Mouse (Mus musculus): ENCODE results near the gene Gab1. TPM values are rescaled to one million over a fixed set of nuclear protein-coding genes. Genes with fewer than 3 reads are reported as not detected.

Gene Gab1
- polyA plus RNA-seq, 1 experiment from 2014 or later, result 24.8 TPM

DNA sequence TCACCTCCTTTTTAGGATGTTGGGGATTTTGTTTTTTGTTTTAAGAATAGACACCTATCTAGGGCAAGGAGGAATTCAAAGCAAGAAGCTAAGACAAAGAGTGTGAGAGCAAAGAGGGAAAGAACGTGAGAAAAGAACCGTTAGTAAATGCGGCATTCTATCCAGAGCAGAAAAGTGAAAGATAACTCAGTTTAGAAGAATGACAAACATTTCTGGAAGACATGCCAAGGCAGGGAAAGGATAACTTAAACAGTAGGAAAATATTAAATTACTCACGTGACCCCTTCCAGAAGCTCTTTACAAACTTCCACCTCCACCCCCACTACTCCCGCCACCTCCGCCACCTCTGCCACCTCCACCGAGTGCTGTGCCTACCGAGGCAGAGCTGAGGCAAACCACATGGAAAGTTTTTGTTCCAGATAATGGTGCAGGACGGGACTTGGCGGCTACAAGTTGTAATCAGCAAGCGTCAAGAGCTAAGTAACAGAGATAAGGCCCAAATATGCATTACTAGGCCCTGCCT lies 11.5 kb downstream of the Gab1 start:
- no peaks in the 10 kb centered on the region for H3K9me3 ChIP-seq
- 10% methylated on average over 11 of the region's 11 CpGs for WGBS
- peak; percentile 88 for DNase-seq (ENCODE audit: low spot score)
- no peaks in the 10 kb centered on the region for H3K27me3 ChIP-seq (ENCODE audit: insufficient read depth, poor library complexity, severe bottlenecking)
- H3K4me1 ChIP-seq, result peaks cover 83% of the 10 kb centered on the region
- peaks cover 11% of the 10 kb centered on the region; the same call in 1 of the 2 replicates for H3K36me3 ChIP-seq
- H3K4me3 ChIP-seq, result peak overlapping the region; percentile 40
- peak overlapping the region; percentile 86 for H3K27ac ChIP-seq

DNA sequence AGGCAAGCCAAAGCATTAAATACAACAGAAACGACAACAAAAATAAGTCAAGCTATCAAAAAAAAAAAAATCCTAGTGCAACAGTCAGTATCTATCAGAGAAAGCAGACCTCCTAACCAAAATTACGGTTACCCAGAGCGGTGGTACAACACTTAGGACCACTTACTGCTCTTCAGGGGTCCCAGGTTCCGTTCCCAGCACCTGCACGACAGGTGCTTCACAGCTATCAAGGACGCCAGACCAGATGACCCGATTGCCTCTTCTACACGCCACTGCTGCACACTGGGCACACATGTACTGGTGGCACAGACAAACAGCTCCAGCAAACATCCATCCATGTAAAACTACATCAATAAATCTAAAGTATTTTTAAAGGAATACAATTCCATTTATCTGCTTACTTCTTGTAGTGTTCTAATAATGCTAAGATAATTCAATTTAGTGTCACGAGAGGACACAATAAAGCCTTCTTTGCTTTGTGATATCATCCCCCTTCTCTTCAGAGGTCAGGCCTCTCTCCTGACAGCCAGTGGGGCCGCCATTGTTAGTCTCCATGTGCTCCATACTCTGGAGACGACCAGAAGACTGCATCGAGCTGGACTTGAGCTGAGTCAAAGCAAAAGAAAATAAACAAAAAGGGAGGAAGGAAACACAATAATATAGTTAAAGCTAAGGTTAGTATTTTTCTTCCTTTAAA lies 12.2 kb downstream of the Gab1 start:
- Histone ChIP-seq H3K27ac (peak overlapping the region; percentile 86), H3K4me3 (peak overlapping the region; percentile 40), H3K9me3 (no peaks in the 10 kb centered on the region), H3K36me3 (peaks cover 11% of the 10 kb centered on the region; the same call in 1 of the 2 replicates), H3K4me1 (peaks cover 83% of the 10 kb centered on the region), H3K27me3 (ENCODE audit: insufficient read depth, poor library complexity, severe bottlenecking) (no peaks in the 10 kb centered on the region)
- no peak for DNase-seq (ENCODE audit: low spot score)
- whole genome bisulfite sequencing, result 68% methylated on average over 12 of the region's 12 CpGs

DNA sequence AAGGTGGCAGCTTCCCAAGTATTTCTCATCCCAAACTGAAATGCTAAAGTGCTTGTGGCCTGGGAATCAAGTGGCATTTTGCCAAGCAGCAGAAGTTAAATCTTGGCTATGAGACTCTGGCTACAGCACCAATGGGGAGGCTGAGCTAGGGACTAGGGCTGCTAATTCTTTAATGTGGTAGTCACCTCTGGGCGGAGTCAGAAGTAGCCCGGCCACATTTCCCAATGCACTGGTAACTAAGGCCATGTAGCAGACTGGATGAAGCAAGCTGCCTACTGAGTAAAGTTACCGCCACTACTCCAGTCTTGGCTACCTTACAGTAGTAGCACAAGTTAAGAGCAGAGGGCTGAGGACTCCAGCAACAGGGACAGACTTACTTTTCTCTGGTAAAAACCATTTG lies 12.7 kb downstream of the Gab1 start:
- Histone ChIP-seq H3K27ac (peak overlapping the region; percentile 86), H3K4me1 (peaks cover 78% of the 10 kb centered on the region), H3K36me3 (peaks cover 11% of the 10 kb centered on the region; the same call in 1 of the 2 replicates), H3K27me3 (ENCODE audit: insufficient read depth, poor library complexity, severe bottlenecking) (no peaks in the 10 kb centered on the region), H3K4me3 (peak overlapping the region; percentile 40), H3K9me3 (no peaks in the 10 kb centered on the region)
- 64% methylated on average over 3 of the region's 3 CpGs for WGBS
- no peak for DNase-seq (ENCODE audit: low spot score)

DNA sequence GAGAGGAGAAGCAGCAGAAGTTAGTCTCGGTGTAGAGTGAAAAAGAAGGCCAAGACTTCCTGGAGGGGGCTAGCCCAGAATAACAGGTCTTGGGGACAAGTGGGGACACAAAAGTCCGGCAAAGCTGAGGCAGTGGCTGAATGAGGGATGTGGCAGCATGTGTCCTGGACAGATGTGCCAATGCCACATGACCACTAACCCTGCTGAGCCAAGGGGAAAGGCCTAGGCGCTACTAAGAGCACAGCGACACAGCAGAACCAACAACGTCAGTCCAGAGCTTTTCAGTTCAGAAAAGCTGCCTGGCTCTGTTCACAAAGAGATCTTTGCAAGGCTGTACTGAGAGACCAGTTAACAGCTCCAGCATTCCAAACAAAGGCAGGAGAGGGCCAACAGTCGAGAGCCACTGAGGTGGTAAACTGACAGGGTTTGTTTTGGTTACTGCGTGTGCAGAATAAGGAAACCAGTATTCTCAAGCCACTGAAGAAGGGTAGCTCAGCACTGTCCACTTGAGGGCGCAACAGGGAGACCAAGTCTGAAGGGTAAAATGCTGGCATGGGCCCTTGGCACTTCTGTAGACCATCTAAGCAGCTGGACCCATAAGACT lies 15.0 kb downstream of the Gab1 start:
- H3K4me1 ChIP-seq, result peaks cover 66% of the 10 kb centered on the region
- peak overlapping the region; percentile 86; the same call in 1 of the 2 replicates for H3K27ac ChIP-seq
- WGBS, result 75% methylated on average over 8 of the region's 8 CpGs

DNA sequence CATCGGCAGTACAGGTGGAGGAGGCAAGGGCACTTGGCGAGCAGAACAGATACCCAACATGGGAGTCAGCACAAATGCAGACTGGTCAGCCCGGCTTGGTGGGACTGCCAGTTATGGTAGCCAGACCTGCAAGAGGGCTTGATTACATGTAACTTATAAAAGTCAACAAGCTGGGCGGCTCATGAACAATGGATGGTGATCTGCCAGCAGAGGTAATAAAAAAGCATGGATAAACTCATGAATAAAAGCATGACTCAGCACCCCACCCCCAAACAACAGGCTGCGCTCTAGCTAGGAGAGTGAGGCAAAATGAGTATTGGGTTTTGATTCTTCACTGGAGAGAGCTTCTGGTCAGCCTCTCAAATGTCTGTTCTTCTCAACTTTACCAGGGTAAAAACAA lies 16.9 kb downstream of the Gab1 start:
- H3K4me1 ChIP-seq, result peaks cover 55% of the 10 kb centered on the region
- H3K9me3 ChIP-seq, result no peaks in the 10 kb centered on the region
- no peak overlapping the region for H3K27ac ChIP-seq
- no peaks in the 10 kb centered on the region for H3K27me3 ChIP-seq (ENCODE audit: insufficient read depth, poor library complexity, severe bottlenecking)
- no peak overlapping the region for H3K4me3 ChIP-seq
- DNase-seq (ENCODE audit: low spot score), result no peak
- H3K36me3 ChIP-seq, result peaks cover 29% of the 10 kb centered on the region
- WGBS, result 83% methylated on average over 5 of the region's 5 CpGs

More for the DNA sequence above, 15.0 kb downstream of the Gab1 start:
- H3K27me3 ChIP-seq (ENCODE audit: insufficient read depth, poor library complexity, severe bottlenecking), result no peaks in the 10 kb centered on the region
- H3K36me3 ChIP-seq, result peaks cover 18% of the 10 kb centered on the region
- no peak for DNase-seq (ENCODE audit: low spot score)
- no peak overlapping the region for H3K4me3 ChIP-seq
- H3K9me3 ChIP-seq, result no peaks in the 10 kb centered on the region

DNA sequence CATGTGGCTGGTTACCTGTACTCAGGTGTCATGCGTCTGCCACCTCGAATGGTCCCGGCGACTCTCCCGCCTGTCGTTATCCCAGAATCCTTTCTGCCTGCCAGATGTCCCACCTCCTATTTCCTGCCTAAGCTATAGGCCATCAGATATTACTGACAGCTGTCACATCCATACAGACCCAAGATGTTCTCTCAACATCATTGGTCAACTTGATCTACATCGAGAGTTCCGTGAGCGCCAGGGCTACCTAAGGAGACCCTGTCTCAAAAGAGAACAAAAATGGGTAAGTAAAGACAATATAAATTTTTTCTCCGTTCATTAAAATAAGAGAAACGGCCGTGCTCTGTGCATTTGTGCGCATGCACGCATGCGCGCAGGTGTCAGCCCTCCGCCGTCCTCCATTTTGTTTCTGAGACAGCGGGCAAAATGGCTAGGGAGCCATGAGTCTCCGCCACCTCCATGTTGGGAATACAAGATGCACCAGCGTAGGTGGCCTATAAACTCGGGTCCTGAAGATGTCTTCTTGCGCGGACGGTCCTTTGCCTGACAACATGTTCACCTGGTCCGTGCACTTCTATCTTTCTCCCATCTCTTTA lies 21.0 kb downstream of the Gab1 start:
- Histone ChIP-seq H3K36me3 (peaks cover 18% of the 10 kb centered on the region), H3K27ac (no peak overlapping the region), H3K4me1 (peaks cover 37% of the 10 kb centered on the region), H3K9me3 (no peaks in the 10 kb centered on the region), H3K4me3 (no peak overlapping the region), H3K27me3 (ENCODE audit: insufficient read depth, poor library complexity, severe bottlenecking) (no peaks in the 10 kb centered on the region)
- WGBS, result 96% methylated on average over 26 of the region's 26 CpGs
- no peak for DNase-seq (ENCODE audit: low spot score)

DNA sequence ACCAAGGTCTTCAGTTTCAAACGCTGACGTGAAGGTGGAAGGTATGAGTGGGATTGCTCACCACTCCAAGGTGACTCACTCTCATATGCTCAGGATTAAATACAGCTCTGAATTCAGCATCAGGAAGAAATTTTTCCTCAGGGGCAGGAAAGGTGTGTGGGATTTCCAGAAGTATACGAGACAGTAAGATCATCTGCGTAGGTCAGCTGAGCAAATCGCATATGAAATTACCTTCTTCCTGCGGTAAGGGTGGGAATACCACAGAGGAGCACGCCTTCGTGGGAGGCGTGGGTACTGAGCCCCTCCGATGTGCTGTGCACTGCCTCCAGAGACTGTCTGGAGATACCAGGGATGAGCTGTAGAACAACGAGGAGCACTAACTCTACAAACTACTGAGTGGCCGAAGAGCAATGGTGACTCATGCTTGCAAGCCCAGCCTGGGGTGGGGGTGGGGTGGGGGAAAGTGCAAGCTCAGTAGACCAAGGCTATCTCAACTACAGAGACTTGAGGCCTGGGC lies 22.4 kb downstream of the Gab1 start:
- H3K4me1 ChIP-seq, result peaks cover 42% of the 10 kb centered on the region
- no peaks in the 10 kb centered on the region for H3K27me3 ChIP-seq (ENCODE audit: insufficient read depth, poor library complexity, severe bottlenecking)
- H3K9me3 ChIP-seq, result no peaks in the 10 kb centered on the region
- WGBS, result 66% methylated on average over 12 of the region's 12 CpGs
- no peak overlapping the region for H3K4me3 ChIP-seq
- no peak for DNase-seq (ENCODE audit: low spot score)
- peaks cover 18% of the 10 kb centered on the region for H3K36me3 ChIP-seq
- H3K27ac ChIP-seq, result peak overlapping the region; percentile 73

DNA sequence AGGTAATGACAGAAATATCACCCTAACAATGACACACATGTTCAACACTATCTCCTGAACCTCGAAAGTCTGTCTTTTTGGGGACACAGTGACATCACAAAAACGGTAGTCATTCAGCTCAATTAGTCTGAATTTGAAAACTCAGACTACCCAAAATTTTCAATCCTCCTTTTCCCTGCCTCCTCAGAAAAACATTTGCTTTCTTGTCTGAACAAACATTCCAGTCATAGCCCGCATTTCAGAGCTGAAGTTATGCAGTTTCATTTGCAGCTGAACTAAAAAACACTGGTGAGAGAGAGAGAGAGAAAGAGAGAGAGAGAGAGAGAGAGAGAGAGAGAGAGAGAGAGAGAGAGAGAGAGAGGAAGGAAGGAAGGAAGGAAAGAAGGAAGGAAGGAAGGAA lies 23.2 kb downstream of the Gab1 start:
- Histone ChIP-seq H3K4me1 (peaks cover 49% of the 10 kb centered on the region), H3K4me3 (no peak overlapping the region), H3K27ac (peak overlapping the region; percentile 7; the same call in 1 of the 2 replicates), H3K36me3 (peaks cover 18% of the 10 kb centered on the region), H3K9me3 (no peaks in the 10 kb centered on the region), H3K27me3 (ENCODE audit: insufficient read depth, poor library complexity, severe bottlenecking) (no peaks in the 10 kb centered on the region)
- no peak for DNase-seq (ENCODE audit: low spot score)
- WGBS, result 61% methylated on average over 3 of the region's 3 CpGs

DNA sequence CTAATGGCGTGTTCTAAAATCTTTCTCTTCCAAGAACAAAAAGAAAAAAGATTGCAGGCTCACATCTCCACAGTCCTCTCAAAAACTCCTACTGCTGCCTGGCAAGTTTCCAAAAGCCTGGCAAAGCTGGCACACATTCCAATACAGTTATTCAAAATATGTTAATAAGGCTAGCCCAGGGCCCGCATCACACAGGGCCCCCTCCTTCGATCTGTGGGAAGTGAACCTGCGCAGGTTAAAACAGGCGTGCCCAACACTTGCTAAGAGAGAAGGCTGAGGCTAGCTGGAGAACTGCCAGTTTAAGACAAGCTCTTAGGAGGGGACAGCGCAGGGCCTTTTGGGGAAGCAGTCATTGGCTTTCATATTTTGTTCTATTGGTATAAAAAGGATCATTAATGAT lies 23.7 kb downstream of the Gab1 start:
- Histone ChIP-seq H3K36me3 (peaks cover 18% of the 10 kb centered on the region), H3K4me3 (no peak overlapping the region), H3K4me1 (peaks cover 55% of the 10 kb centered on the region), H3K27ac (peak overlapping the region; percentile 7), H3K27me3 (ENCODE audit: insufficient read depth, poor library complexity, severe bottlenecking) (no peaks in the 10 kb centered on the region), H3K9me3 (no peaks in the 10 kb centered on the region)
- 79% methylated on average over 6 of the region's 6 CpGs for WGBS
- no peak for DNase-seq (ENCODE audit: low spot score)

DNA sequence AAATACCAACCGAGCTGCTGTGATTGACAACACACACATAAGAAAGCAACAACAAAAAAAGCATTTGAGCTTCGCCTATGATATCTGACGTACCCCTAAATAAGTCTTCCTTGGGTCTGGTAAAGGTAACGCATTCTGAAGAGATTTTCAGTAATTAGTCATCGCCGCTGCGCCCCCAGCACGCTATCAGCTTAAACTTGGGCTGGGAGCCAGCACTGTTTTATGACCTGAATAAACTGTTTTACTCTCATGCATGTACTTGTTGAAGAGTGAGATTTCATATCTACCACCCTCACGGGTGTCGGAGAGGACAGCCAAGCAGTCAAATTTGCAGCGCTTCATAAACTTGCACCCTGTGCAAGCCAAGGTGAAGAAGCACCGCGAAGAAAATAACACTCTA lies 26.7 kb downstream of the Gab1 start:
- H3K27ac ChIP-seq, result peak overlapping the region; percentile 83; the same call in 1 of the 2 replicates
- no peak for DNase-seq (ENCODE audit: low spot score)
- peaks cover 69% of the 10 kb centered on the region for H3K4me1 ChIP-seq
- H3K9me3 ChIP-seq, result no peaks in the 10 kb centered on the region
- H3K36me3 ChIP-seq, result peaks cover 5% of the 10 kb centered on the region; the same call in 1 of the 2 replicates
- no peaks in the 10 kb centered on the region for H3K27me3 ChIP-seq (ENCODE audit: insufficient read depth, poor library complexity, severe bottlenecking)
- peak overlapping the region; percentile 10; the same call in 1 of the 2 replicates for H3K4me3 ChIP-seq
- WGBS, result 59% methylated on average over 13 of the region's 13 CpGs

DNA sequence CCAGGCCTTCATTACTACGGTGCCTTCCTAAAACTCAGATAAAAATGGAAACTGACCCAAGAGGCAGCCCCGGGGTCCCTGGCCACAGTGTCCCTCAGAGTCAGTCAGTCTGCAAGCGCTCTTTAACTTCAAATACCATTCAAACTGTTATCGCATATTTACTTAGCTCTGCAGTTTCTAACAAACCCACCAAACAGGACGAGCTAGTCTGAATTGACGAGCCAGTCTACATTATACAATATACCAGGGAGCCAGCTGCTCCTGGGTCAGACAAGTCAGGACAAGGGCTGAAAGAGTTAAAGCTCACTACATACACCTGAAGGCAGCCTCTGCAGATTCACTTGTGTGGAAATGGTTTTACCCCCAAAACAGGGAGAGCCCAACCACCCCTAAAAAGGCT lies 27.1 kb downstream of the Gab1 start:
- no peaks in the 10 kb centered on the region for H3K27me3 ChIP-seq (ENCODE audit: insufficient read depth, poor library complexity, severe bottlenecking)
- DNase-seq (ENCODE audit: low spot score), result no peak
- H3K27ac ChIP-seq, result peak overlapping the region; percentile 83
- WGBS, result 57% methylated on average over 6 of the region's 6 CpGs
- peak overlapping the region; percentile 10; the same call in 1 of the 2 replicates for H3K4me3 ChIP-seq
- H3K36me3 ChIP-seq, result peaks cover 3% of the 10 kb centered on the region; the same call in 1 of the 2 replicates
- peaks cover 69% of the 10 kb centered on the region for H3K4me1 ChIP-seq
- H3K9me3 ChIP-seq, result no peaks in the 10 kb centered on the region

DNA sequence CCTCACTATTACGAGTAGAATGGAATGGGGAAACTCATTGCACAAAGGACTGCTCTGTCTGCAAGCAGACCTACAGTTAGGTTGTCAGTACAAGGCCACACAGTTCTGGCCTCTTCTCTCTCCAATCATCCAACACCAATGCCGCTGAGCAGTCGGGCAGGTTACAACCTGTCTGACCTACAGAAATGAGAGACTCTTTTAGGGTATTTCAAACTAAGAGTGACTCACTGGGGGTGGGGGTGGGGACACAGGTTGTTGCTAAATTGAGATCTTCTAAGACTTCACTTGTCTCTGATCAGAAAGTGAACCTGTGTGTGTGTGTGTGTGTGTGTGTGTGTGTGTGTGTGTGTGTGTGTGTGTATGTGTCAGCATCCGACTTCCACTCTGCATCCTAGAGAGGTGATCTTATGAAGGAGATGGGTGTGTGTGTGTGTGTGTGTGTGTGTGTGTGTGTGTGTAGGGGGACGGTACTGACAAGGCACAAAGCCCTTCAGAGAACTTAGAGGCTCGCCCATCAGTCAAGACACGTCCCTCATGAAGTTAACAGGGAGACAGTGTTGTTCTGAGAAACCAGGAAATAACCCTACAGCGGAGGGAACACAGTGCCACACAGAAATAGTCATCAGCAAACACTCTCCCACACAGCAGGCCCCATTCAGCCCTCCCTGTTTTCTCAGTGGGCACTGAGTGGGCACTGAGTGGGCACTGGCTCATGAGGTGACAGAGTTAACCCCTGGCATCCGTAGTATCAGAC lies 27.7 kb downstream of the Gab1 start:
- peak overlapping the region; percentile 10; the same call in 1 of the 2 replicates for H3K4me3 ChIP-seq
- H3K36me3 ChIP-seq, result peaks cover 3% of the 10 kb centered on the region; the same call in 1 of the 2 replicates
- no peaks in the 10 kb centered on the region for H3K27me3 ChIP-seq (ENCODE audit: insufficient read depth, poor library complexity, severe bottlenecking)
- H3K9me3 ChIP-seq, result no peaks in the 10 kb centered on the region
- DNase-seq (ENCODE audit: low spot score), result no peak
- peak overlapping the region; percentile 83 for H3K27ac ChIP-seq
- H3K4me1 ChIP-seq, result peaks cover 69% of the 10 kb centered on the region
- WGBS, result 55% methylated on average over 9 of the region's 9 CpGs
